Mouse (Mus musculus): ENCODE results near the gene Cirbp.

GRCm38 (mm10) chr10:80145896-80146295, 19.9 kb upstream of the Cirbp start:
- TF ChIP-seq TAL1 (IDR thresholded peaks at IDR 0.05; ENCODE audit: low read length) = no peak
- no peak for TF ChIP-seq GATA1 (IDR thresholded peaks at IDR 0.05; ENCODE audit: low read length)
